Mouse (Mus musculus) embryonic facial prominence, embryonic 14.5 days (tissue): ENCODE measurements at regions not wholly inside any gene's neighbourhood (a gene's known extent, or its start where the extent isn't known, plus 50 kb on each side); places are given as distances from the start of the nearest gene placed in this dataset.
A peak's percentile ranks its signal among the peaks of the same experiment; 100 is the strongest.

Source experiments
- ATAC-seq: fragments of 200-750 bp; cut with Nextera tagmentation; 2 replicates; pipeline ENCODE4 v1.8.0; 2017; ENCODE audit warnings: low read depth, moderate number of reproducible peaks, moderate TSS enrichment
- DNase-seq: peaks from one replicate; pipeline ENCODE4 v3.0.0-alpha.2; 2015; ENCODE audit warnings: low spot score
- H3K27ac ChIP-seq: fragments of 300-500 bp; sonication (generic); replicated peaks from 2 replicates; pipeline ENCODE4 v1.5.1; 2014; ENCODE audit warnings: low read depth, mild to moderate bottlenecking, low read length, moderate library complexity
- H3K27me3 ChIP-seq: fragments of 300-500 bp; sonication (generic); replicated peaks from 2 replicates; pipeline ENCODE4 v1.6.1; 2014; ENCODE audit warnings: low read length; ENCODE audit not compliant: control insufficient read depth, insufficient read depth
- H3K36me3 ChIP-seq: fragments of 300-500 bp; sonication (generic); 2 replicates; pipeline ENCODE4 v1.6.1; 2014; ENCODE audit warnings: low read length, mixed read lengths; ENCODE audit not compliant: control insufficient read depth, insufficient read depth
- H3K4me1 ChIP-seq: fragments of 300-500 bp; sonication (generic); 2 replicates; pipeline ENCODE4 v1.6.1; 2014; ENCODE audit warnings: antibody characterized with exemption, low read length; ENCODE audit not compliant: control insufficient read depth, insufficient read depth
- H3K4me2 ChIP-seq: fragments of 300-500 bp; sonication (generic); 2 replicates; pipeline ENCODE4 v1.6.1; 2014; ENCODE audit warnings: low read depth, mild to moderate bottlenecking, low read length, moderate library complexity, mixed read lengths
- H3K4me3 ChIP-seq: fragments of 300-500 bp; sonication (generic); 2 replicates; pipeline ENCODE4 v1.5.1; 2014; ENCODE audit warnings: low read depth, mild to moderate bottlenecking, low read length
- H3K9ac ChIP-seq: fragments of 300-500 bp; sonication (generic); 2 replicates; pipeline ENCODE4 v1.6.1; 2014; ENCODE audit warnings: low read depth, mild to moderate bottlenecking, low read length, moderate library complexity, mixed read lengths
- H3K9me3 ChIP-seq: fragments of 300-500 bp; sonication (generic); 2 replicates; pipeline ENCODE4 v1.6.1; 2016; ENCODE audit warnings: low read length; ENCODE audit not compliant: control insufficient read depth
- WGBS: fragments of 180-500 bp; shearing (Covaris S2); extraction: QIAGEN DNeasy Blood & Tissue Kit; methylation state at CpG from one replicate; pipeline ENCODE4 v1.1.7; 2014; 5-methylcytosine and 5-hydroxymethylcytosine counted together

DNA sequence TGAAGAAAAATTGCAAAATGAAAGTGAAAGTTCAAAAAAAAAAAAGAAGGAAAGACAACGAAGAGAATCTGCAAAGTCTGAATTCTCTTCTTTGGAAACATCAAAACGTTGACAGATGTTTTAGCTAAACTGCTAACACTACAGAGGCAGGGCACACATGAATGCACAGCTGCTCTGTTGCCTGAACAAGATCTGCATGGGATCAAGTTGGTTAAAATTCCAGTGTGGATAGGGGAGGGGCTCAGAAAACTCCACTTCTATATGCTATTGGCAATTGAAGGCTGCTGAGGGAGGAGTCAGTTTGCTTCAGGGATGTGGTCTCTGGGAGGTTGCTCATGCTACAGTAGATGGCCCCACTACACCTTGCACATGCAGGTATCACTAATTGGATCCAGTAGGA is 97.2 kb downstream of the Kcne4 start:
- no peak overlapping the region for H3K4me2 ChIP-seq
- H3K36me3 ChIP-seq, result no peaks in the 10 kb centered on the region
- DNase-seq (peak; percentile 75), ATAC-seq (peak; percentile 82)
- no peak overlapping the region for H3K4me3 ChIP-seq
- no peaks in the 10 kb centered on the region for H3K9me3 ChIP-seq
- H3K27me3 ChIP-seq, result no peaks in the 10 kb centered on the region
- no peaks in the 10 kb centered on the region for H3K4me1 ChIP-seq
- H3K27ac ChIP-seq, result no peak overlapping the region
- H3K9ac ChIP-seq, result no peak overlapping the region
- WGBS, result 27% methylated on average over 2 of the region's 2 CpGs

DNA sequence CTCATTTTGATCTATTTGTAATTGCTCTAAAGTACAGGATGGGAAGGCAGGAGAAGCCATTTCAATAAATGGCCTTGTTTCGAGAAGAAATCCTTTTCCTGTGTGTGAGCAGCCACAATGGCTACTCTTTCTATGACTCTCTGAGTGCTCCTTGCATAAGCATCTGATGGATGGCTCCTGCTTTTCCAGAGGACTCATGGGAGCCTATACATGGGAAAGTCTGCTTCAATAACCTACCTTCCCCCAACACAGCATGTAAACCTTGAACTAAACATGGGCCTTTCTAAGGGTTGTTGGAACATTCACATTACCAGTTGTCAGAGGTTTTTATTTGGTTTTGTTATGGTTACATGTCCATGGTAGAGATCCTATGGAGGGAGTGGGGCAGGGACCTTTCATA is 103.3 kb downstream of the Kcne4 start:
- Histone ChIP-seq H3K4me3 (no peak overlapping the region), H3K4me1 (no peaks in the 10 kb centered on the region), H3K4me2 (no peak overlapping the region), H3K27me3 (no peaks in the 10 kb centered on the region), H3K27ac (no peak overlapping the region), H3K9ac (no peak overlapping the region), H3K36me3 (no peaks in the 10 kb centered on the region), H3K9me3 (no peaks in the 10 kb centered on the region)
- ATAC-seq, result no peak
- WGBS, result 30% methylated on average over 1 of the region's 1 CpGs
- DNase-seq, result no peak

DNA sequence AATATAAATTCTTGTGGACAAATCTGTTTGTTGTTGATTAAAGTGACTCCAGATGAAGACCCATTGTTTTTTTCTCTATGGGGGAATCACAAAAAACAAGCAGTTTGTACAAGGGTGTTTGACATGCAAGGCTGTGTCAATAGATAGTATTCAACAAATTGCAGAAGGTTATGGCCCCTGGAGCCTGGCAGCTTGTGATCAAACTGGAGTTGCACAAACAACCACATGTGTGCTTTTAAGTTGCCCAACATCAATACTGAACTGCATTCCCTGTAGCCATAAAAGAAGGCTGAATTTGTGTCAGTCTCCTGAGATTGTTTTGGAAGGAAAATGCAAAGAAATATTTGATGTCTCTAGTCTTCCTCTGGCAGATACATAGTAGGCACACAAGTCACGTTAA is 113.4 kb downstream of the Kcne4 start:
- 80% methylated on average over 1 of the region's 1 CpGs for WGBS
- no peaks in the 10 kb centered on the region for H3K9me3 ChIP-seq

DNA sequence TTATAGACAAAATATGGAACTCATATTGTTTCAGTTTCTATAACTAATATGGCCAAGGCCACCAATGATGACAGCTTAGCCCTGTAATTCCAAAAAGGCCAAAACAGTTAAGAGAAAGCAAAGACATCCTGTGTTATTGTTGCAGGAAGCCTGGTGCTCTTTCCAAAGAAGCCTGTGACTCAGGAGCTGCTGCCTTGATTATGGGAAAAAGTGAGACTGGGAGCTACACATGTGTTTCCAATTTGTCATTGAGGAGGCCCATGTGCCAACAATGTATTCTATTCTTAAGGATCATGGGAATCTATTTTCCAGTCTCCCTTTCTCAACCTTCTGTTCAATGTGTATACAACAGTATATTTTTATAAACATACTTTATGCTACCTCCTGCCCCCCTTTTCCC is 123.3 kb downstream of the Kcne4 start:
- Histone ChIP-seq H3K4me1 (no peaks in the 10 kb centered on the region), H3K27ac (no peak overlapping the region), H3K27me3 (no peaks in the 10 kb centered on the region), H3K9ac (no peak overlapping the region), H3K4me2 (no peak overlapping the region), H3K36me3 (no peaks in the 10 kb centered on the region), H3K9me3 (no peaks in the 10 kb centered on the region), H3K4me3 (no peak overlapping the region)
- ATAC-seq, result peak; percentile 22; the same call in 1 of the 2 replicates
- peak; percentile 84 for DNase-seq

More for the DNA sequence above, 113.4 kb downstream of the Kcne4 start:
- Histone ChIP-seq H3K4me1 (no peaks in the 10 kb centered on the region), H3K27me3 (no peaks in the 10 kb centered on the region), H3K36me3 (no peaks in the 10 kb centered on the region), H3K4me3 (no peak overlapping the region), H3K4me2 (no peak overlapping the region), H3K9ac (no peak overlapping the region), H3K27ac (no peak overlapping the region)
- ATAC-seq (no peak), DNase-seq (no peak)

DNA sequence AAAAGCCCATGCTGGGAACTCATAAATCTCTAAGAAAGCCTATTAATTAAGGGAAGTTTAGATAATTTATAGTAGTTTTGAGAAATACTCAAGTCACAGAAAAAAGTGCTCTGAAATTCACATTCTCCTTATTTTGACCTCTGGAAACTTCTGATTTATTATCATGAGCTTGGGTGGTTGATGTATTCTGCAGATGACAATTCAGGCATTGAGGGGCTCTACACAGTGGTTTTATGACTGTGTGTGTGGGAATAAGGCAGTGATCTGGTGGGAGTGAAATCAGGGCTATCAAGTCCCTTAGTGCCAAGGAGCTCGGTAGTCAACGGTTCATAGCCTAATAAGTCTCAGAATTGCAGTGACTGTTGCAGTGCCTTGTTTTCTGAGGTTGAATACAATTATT is 129.0 kb downstream of the Kcne4 start:
- no peak overlapping the region for H3K27ac ChIP-seq
- H3K27me3 ChIP-seq, result no peaks in the 10 kb centered on the region
- 86% methylated on average over 2 of the region's 2 CpGs for WGBS
- no peaks in the 10 kb centered on the region for H3K4me1 ChIP-seq
- H3K9me3 ChIP-seq, result no peaks in the 10 kb centered on the region
- ATAC-seq (no peak), DNase-seq (no peak)
- H3K4me2 ChIP-seq, result no peak overlapping the region
- H3K9ac ChIP-seq, result no peak overlapping the region
- H3K36me3 ChIP-seq, result no peaks in the 10 kb centered on the region
- no peak overlapping the region for H3K4me3 ChIP-seq

DNA sequence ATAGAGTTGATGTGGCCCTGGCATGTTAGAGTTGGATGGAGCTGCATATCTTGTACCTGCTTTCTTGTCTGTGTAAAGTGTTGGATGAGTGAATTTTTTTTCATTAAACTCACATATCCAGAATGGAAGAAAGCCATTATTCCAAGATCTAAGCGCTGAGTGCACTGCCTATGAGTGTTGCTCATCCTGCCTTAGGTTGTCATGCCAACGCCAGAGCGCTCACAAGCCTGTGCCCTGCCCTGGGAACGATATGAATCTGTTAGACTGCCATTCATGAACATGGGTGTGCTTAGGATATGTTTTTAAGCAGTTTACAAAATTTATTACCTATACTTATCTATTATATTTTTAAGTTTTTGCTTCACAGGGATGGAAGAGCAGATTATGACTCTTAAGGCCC is 163.5 kb downstream of the Kcne4 start:
- 80% methylated on average over 4 of the region's 4 CpGs for WGBS
- Histone ChIP-seq H3K4me2 (no peak overlapping the region), H3K9me3 (no peaks in the 10 kb centered on the region), H3K9ac (no peak overlapping the region), H3K4me3 (no peak overlapping the region), H3K27ac (no peak overlapping the region), H3K36me3 (no peaks in the 10 kb centered on the region), H3K4me1 (no peaks in the 10 kb centered on the region), H3K27me3 (no peaks in the 10 kb centered on the region)
- ATAC-seq (no peak), DNase-seq (no peak)
